Mouse (Mus musculus) testis, adult 2 months (tissue): ENCODE data around the gene Prrt1.
A peak's percentile ranks its signal among the peaks of the same experiment; 100 is the strongest.

Experiments
- CTCF ChIP-seq: fragments of 200-500 bp; IDR thresholded peaks from 2 replicates; pipeline ENCODE4 v1.5.1; 2012; ENCODE audit warnings: low read depth, mild to moderate bottlenecking, inconsistent platforms, low read length, moderate library complexity; ENCODE audit not compliant: control insufficient read depth, insufficient read depth, insufficient replicate concordance
- POLR2A ChIP-seq: fragments of 200-500 bp; IDR thresholded peaks from 2 replicates; pipeline ENCODE4 v1.6.1; 2012; ENCODE audit warnings: low read depth, mild to moderate bottlenecking, inconsistent platforms, low read length, moderate library complexity; ENCODE audit not compliant: control insufficient read depth

DNA sequence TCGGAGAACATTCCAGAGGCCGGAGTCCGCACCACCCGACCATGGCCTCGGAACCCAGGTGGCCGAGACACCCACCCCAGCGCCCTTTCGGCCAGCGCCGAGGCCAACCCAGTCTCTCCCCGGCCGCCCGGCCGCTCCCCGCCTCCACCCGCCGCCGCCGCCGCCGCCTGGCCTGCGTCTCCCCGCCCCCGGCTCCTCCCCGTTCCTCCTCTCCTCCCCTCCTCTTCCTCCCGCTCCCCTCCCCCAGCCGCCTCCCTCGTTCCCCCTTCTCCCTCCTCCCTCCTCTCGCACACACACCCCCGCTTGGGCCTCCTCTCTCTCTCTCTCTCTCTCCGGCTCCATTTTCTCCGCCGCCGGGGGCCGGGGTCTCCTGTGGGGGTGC, 37.3 kb upstream of the Prrt1 start:
- TF ChIP-seq POLR2A = peak; percentile 43; the same call in 1 of the 2 replicates
- no peak for TF ChIP-seq CTCF
